Mouse (Mus musculus): ENCODE data around the gene Gan. TPM values are rescaled to one million over a fixed set of nuclear protein-coding genes. Genes with fewer than 3 reads are reported as not detected.

Gene Gan
- total and polyA plus RNA-seq, 3 experiments, result 5.6 to 8.7 TPM; not detected in 1

DNA sequence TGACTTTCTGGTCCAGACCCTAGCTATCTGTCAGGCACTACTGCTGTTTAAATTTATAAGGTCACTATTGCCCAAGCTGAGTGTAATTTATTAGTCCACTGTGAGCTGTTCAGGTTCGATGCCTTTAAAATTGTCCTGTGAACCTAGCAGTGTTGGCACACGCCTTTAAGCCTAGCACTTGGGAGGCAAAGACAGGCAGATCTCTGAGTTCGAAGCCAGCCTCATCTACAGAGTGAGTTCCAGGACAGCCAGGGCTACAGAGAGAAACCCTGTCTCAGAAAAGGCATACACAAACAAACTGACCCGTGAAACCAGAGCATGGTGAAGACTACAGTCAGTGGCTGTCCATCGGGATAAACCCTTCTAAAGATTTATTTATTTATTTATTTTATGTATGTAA is 82.4 kb downstream of the Gan start (continued):
- TF ChIP-seq HCFC1 (IDR thresholded peaks at IDR 0.05; ENCODE audit: low read depth, low read length), result no peak
- TF ChIP-seq CHD2 (IDR thresholded peaks at IDR 0.05; ENCODE audit: low read length), result no peak

DNA sequence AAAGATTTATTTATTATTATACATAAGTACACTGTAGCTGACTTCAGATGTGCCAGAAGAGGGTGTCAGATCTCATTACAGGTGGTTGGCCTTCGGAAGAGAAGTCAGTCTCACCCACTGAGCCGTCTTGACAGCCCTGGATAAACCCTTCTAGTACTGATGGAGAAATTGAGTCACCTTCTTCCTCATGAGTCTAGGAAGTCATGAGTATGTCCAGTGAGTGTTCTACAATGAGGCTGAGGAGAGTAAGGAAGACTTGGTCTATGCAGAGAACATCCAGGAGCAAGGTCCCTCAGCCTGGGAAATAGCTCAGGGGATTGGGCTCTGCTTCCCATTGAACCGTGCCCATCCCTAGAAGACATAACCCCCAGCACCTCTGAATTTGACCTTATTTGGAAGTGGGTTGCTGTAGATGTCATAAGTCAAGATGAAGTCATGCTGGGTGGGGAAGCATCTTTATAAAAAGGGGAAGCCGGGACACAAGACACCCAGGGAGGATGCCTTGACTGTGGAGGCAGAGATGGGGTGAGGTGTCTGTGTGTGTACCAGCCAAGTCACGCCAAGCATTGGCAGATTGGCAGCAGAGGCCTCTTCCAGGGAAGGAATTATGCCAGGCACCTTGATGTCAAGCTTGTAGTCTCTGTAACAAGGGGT is 83.0 kb downstream of the Gan start:
- no peaks in the 10 kb centered on the region for H3K79me2 ChIP-seq (ENCODE audit: control insufficient read depth, insufficient read depth, low read length, poor library complexity)
- TF ChIP-seq EP300 (IDR thresholded peaks at IDR 0.05; ENCODE audit: low read depth in 1 of 2, low read length in 2 of 2) (no peak), TBP (IDR thresholded peaks at IDR 0.05; ENCODE audit: low read depth, low read length) (peak; percentile 82)
- H3K4me1 ChIP-seq (ENCODE audit: control insufficient read depth in 1 of 2, insufficient read depth in 2 of 2, low read length in 2 of 2), result 0 out of 4 replicates have a peak, but pooled peaks cover 0 to 5% of the 10 kb centered on the region in 2 experiments
- H3K9me3 ChIP-seq (replicated peaks; ENCODE audit: insufficient read depth, low read length), result no peaks in the 10 kb centered on the region
- H3K4me3 ChIP-seq (ENCODE audit: control insufficient read depth in 1 of 2, insufficient read depth in 1 of 2, low read depth in 2 of 2, low read length in 2 of 2), result no peak overlapping the region
- H3K27me3 ChIP-seq (ENCODE audit: control insufficient read depth in 1 of 2, insufficient read depth in 2 of 2, low read length in 2 of 2), result no peaks in the 10 kb centered on the region; a peak in 1 of 4 replicates
- no peak overlapping the region for H3K9ac ChIP-seq (ENCODE audit: control insufficient read depth, low read depth, low read length, poor library complexity, severe bottlenecking)
- no peak overlapping the region for H3K27ac ChIP-seq (ENCODE audit: control insufficient read depth, low read depth, low read length)
- H3K36me3 ChIP-seq (ENCODE audit: control insufficient read depth in 1 of 2, insufficient read depth in 2 of 2, low read length in 2 of 2), result no peaks in the 10 kb centered on the region
- peak; percentile 49 for DNase-seq (ENCODE audit: low read depth, low spot score)

DNA sequence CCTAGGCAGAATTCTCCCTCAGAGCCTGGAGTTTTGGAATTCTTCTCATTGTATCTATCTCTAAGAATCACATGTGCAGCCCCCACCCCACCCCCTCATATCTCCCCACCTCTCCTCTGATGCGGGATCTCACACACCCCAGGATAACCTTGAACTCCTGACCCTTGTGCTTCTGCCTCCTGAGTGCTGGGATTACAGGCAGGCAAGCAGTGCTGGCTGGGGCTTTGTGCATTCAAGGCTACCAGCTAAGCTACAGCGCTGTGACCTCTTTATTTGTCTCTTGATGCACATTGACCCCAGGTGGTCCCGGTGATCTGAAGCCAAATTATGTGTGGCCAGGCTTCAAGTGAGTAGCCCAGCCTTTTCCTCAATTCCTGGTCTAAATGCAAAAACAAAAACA is 83.9 kb downstream of the Gan start:
- Histone ChIP-seq H3K4me3 (ENCODE audit: control insufficient read depth in 1 of 2, insufficient read depth in 1 of 2, low read depth in 2 of 2, low read length in 2 of 2) (no peak overlapping the region), H3K79me2 (ENCODE audit: control insufficient read depth, insufficient read depth, low read length, poor library complexity) (no peaks in the 10 kb centered on the region), H3K36me3 (ENCODE audit: control insufficient read depth in 1 of 2, insufficient read depth in 2 of 2, low read length in 2 of 2) (no peaks in the 10 kb centered on the region), H3K4me1 (ENCODE audit: control insufficient read depth in 1 of 2, insufficient read depth in 2 of 2, low read length in 2 of 2) (0 out of 4 replicates have a peak, but pooled peaks cover 0 to 5% of the 10 kb centered on the region in 2 experiments), H3K9me3 (replicated peaks; ENCODE audit: insufficient read depth, low read length) (no peaks in the 10 kb centered on the region), H3K27me3 (ENCODE audit: control insufficient read depth in 1 of 2, insufficient read depth in 2 of 2, low read length in 2 of 2) (no peaks in the 10 kb centered on the region; a peak in 1 of 4 replicates), H3K9ac (ENCODE audit: control insufficient read depth, low read depth, low read length, poor library complexity, severe bottlenecking) (no peak overlapping the region), H3K27ac (ENCODE audit: control insufficient read depth, low read depth, low read length) (no peak overlapping the region)
- no peak for DNase-seq (ENCODE audit: low read depth, low spot score)
- TF ChIP-seq NELFE (IDR thresholded peaks at IDR 0.05; ENCODE audit: low read depth, low read length), result no peak
- TF ChIP-seq TBP (IDR thresholded peaks at IDR 0.05; ENCODE audit: low read depth, low read length), result no peak
- no peak for TF ChIP-seq ZC3H11A (IDR thresholded peaks at IDR 0.05; ENCODE audit: low read depth, low read length)
- TF ChIP-seq BHLHE40 (IDR thresholded peaks at IDR 0.05; ENCODE audit: borderline replicate concordance, low read depth, low read length), result no peak
- no peak for TF ChIP-seq ETS1 (IDR thresholded peaks at IDR 0.05; ENCODE audit: low read depth, low read length)
- TF ChIP-seq POLR2A (IDR thresholded peaks at IDR 0.05; ENCODE audit: control insufficient read depth in 1 of 2, insufficient read depth in 1 of 2, low read depth in 1 of 2, low read length in 2 of 2, poor library complexity in 1 of 2), result no peak

DNA sequence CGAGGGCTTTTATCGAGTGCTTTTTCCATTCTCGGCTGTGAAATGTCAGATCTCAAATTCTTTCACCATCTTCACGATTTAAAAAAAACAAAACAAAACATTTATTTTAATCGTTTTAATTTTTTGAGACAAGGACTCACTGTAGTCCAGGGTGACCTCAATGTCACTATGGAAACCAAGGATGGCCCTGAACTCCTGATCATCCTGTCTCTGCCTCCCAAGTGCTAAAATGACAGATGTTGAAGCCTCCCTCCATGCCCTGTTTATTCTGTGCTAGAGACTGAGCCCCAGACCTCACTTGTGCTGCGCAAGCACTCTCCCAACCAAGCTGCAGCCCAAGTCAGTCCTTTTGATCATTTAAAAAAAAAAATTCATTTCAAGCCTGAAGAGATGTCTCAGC is 84.4 kb downstream of the Gan start:
- TF ChIP-seq KAT2A (conservative IDR thresholded peaks at IDR 0.05; ENCODE audit: low read depth, low read length), result no peak
- no peak for TF ChIP-seq RCOR1 (IDR thresholded peaks at IDR 0.05; ENCODE audit: low read depth, low read length)
- no peak for TF ChIP-seq TBP (IDR thresholded peaks at IDR 0.05; ENCODE audit: low read depth, low read length)
- TF ChIP-seq CHD2 (IDR thresholded peaks at IDR 0.05; ENCODE audit: low read length), result no peak
- no peak for TF ChIP-seq MAX (IDR thresholded peaks at IDR 0.05; ENCODE audit: low read length)
- no peak for DNase-seq (ENCODE audit: low read depth, low spot score)
- Histone ChIP-seq H3K9me3 (replicated peaks; ENCODE audit: insufficient read depth, low read length) (no peaks in the 10 kb centered on the region), H3K27me3 (ENCODE audit: control insufficient read depth in 1 of 2, insufficient read depth in 2 of 2, low read length in 2 of 2) (no peaks in the 10 kb centered on the region; a peak in 1 of 4 replicates), H3K9ac (ENCODE audit: control insufficient read depth, low read depth, low read length, poor library complexity, severe bottlenecking) (no peak overlapping the region), H3K36me3 (ENCODE audit: control insufficient read depth in 1 of 2, insufficient read depth in 2 of 2, low read length in 2 of 2) (no peaks in the 10 kb centered on the region), H3K79me2 (ENCODE audit: control insufficient read depth, insufficient read depth, low read length, poor library complexity) (no peaks in the 10 kb centered on the region), H3K27ac (ENCODE audit: control insufficient read depth, low read depth, low read length) (no peak overlapping the region), H3K4me1 (ENCODE audit: control insufficient read depth in 1 of 2, insufficient read depth in 2 of 2, low read length in 2 of 2) (0 out of 4 replicates have a peak, but pooled peaks cover 0 to 5% of the 10 kb centered on the region in 2 experiments), H3K4me3 (ENCODE audit: control insufficient read depth in 1 of 2, insufficient read depth in 1 of 2, low read depth in 2 of 2, low read length in 2 of 2) (no peak overlapping the region)

Measured in MEL (cell line).